Comparison of ENCODE assay signal across 22 mouse cellular contexts in the genomic region with DNA sequence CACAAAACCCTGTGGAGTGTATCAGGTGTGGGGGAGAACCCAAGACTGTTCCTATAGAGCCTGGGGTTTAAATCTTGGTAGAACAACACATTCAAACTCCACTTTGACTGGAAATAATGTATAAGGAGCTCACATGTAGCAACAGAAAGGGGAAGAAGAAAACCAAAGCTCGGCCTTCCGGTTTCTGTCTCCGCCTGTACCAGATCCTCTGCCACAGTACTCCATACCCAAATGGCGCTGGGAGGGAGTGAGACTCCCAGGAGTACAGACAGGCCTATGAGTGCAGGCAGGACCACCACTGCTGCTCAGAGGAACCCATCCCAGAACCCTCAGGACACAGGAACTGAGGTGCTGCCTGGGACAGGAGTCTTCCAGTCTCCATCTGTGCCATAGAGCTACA. TPM values are rescaled to one million over a fixed set of nuclear protein-coding genes. Genes with fewer than 3 reads are reported as not detected.
A peak's percentile ranks its signal among the peaks of the same experiment; 100 is the strongest.
DNase-seq lines count a peak whose midpoint lies in the region; ATAC-seq lines count a peak whose summit lies in the region.
"Had no signal": no experiment of that assay in that cellular context is flagged by ENCODE, and none has a peak within 500 bp of the region (broad histone marks: within the 10 kb centered on the region; RNA-seq: fewer than 3 reads in every experiment).

No protein-coding gene starts in this region.

- H3K4me3 ChIP-seq in midbrain, embryonic 16.5 days (ENCODE audit: low read depth, low read length), result no peak overlapping the region
- H3K4me3 ChIP-seq: embryonic facial prominence, embryonic 10.5 days; embryonic facial prominence, embryonic 12.5 days; forebrain, embryonic 12.5 days; forebrain, embryonic 15.5 days had no signal

- no peak overlapping the region for H3K9ac ChIP-seq in midbrain, embryonic 16.5 days (ENCODE audit: low read depth, low read length)
- H3K9ac ChIP-seq: embryonic facial prominence, embryonic 12.5 days; forebrain, embryonic 12.5 days; forebrain, embryonic 15.5 days; forebrain, postnatal 0 days had no signal

- H3K27me3 ChIP-seq in midbrain, embryonic 16.5 days (ENCODE audit: control insufficient read depth, insufficient read depth, low read depth, low read length), result no peaks in the 10 kb centered on the region
- H3K27me3 ChIP-seq: embryonic facial prominence, embryonic 12.5 days; forebrain, embryonic 12.5 days; forebrain, embryonic 15.5 days had no signal

- peak; percentile 15 for DNase-seq in lung, postnatal 36 days
- no peak for DNase-seq in lung, postnatal 4 days
- DNase-seq in cerebellum, postnatal 10 days, result no peak
- DNase-seq: adrenal gland, adult 2 months; adrenal gland, postnatal 10 days; adrenal gland, postnatal 25 days; cerebellum, adult 11-12 months; cerebellum, adult 2 months; cerebellum, adult 9-10 months; cerebellum, postnatal 14 days; cerebellum, postnatal 36 days; forebrain, postnatal 0 days had no signal

- no peaks in the 10 kb centered on the region for H3K4me1 ChIP-seq in midbrain, embryonic 16.5 days (ENCODE audit: control insufficient read depth, insufficient read depth, low read length)
- H3K4me1 ChIP-seq: embryonic facial prominence, embryonic 10.5 days; embryonic facial prominence, embryonic 12.5 days; forebrain, embryonic 12.5 days; forebrain, embryonic 15.5 days had no signal

- H3K27ac ChIP-seq in midbrain, embryonic 16.5 days (ENCODE audit: low read length), result no peak overlapping the region
- H3K27ac ChIP-seq: embryonic facial prominence, embryonic 10.5 days; embryonic facial prominence, embryonic 12.5 days; forebrain, embryonic 12.5 days; forebrain, embryonic 15.5 days had no signal

- H3K36me3 ChIP-seq in midbrain, embryonic 16.5 days (ENCODE audit: control insufficient read depth, insufficient read depth, low read length), result no peaks in the 10 kb centered on the region
- H3K36me3 ChIP-seq: embryonic facial prominence, embryonic 10.5 days; embryonic facial prominence, embryonic 12.5 days; forebrain, embryonic 12.5 days; forebrain, embryonic 15.5 days had no signal

- ATAC-seq in common myeloid progenitor, adult 5-6 weeks (replicated peaks; ENCODE audit: low read depth, poor library complexity, severe bottlenecking), result 0 out of 2 replicates have a peak, but pooled peaks have one; percentile 15
- ATAC-seq in megakaryocyte, adult 5-6 weeks (ENCODE audit: poor library complexity, severe bottlenecking), result peak; percentile 83
- peak; percentile 73; the same call in 1 of the 2 replicates for ATAC-seq in monocyte, adult 5-6 weeks (replicated peaks; ENCODE audit: insufficient number of reproducible peaks, low FRiP score, low TSS enrichment, poor library complexity, severe bottlenecking)
- ATAC-seq in midbrain, embryonic 16.5 days, result no peak
- no peak for ATAC-seq in frontal cortex, adult (ENCODE audit: low TSS enrichment)
- ATAC-seq: forebrain, embryonic 15.5 days; forebrain, postnatal 0 days had no signal

- WGBS in midbrain, embryonic 16.5 days, result 88% methylated on average over 4 of the region's 4 CpGs

- H3K9me3 ChIP-seq in midbrain, embryonic 16.5 days (replicated peaks; ENCODE audit: control insufficient read depth, low read length, poor library complexity, severe bottlenecking), result no peaks in the 10 kb centered on the region
- H3K9me3 ChIP-seq: embryonic facial prominence, embryonic 10.5 days; embryonic facial prominence, embryonic 12.5 days; forebrain, embryonic 12.5 days; forebrain, embryonic 15.5 days had no signal

- H3K4me2 ChIP-seq in midbrain, embryonic 16.5 days (ENCODE audit: low read length), result no peak overlapping the region
- H3K4me2 ChIP-seq: embryonic facial prominence, embryonic 12.5 days; forebrain, embryonic 12.5 days; forebrain, embryonic 15.5 days had no signal

RNA-seq across cellular contexts. Expression of gene Tlr2, which starts 17.8 kb away (rescaled TPM):
- 8.4 and 10.0 TPM in 2 replicates for total RNA-seq in common myeloid progenitor, adult 5-6 weeks (2017)
- total RNA-seq in megakaryocyte, adult 5-6 weeks (2015), result 48.9 and 62.5 TPM in 2 replicates
- total RNA-seq in megakaryocyte, adult 5-6 weeks (2017), result 48.9 and 57.0 TPM in 2 replicates
- total RNA-seq in monocyte, adult 5-6 weeks (2017), result 53.4 to 73.6 TPM (median 59.8 TPM) in 3 replicates
- polyA plus RNA-seq in midbrain, embryonic 16.5 days (2015; fragmentation: Nextera tagmentation; extraction: Ambion mirVana), result 0.88 TPM in 2 replicates
- total RNA-seq: MEL had no signal

RNA-seq across cellular contexts. Expression of gene Sfrp2, which starts 57.7 kb away (rescaled TPM):
- total RNA-seq in common myeloid progenitor, adult 5-6 weeks (2017), result not detected in 2 replicates
- total RNA-seq in megakaryocyte, adult 5-6 weeks (2015), result not detected in 2 replicates
- total RNA-seq in megakaryocyte, adult 5-6 weeks (2017), result not detected in 2 replicates
- total RNA-seq in monocyte, adult 5-6 weeks (2017), result not detected in 3 replicates
- 37.8 and 46.7 TPM in 2 replicates for polyA plus RNA-seq in midbrain, embryonic 16.5 days (2015; fragmentation: Nextera tagmentation; extraction: Ambion mirVana)
- total RNA-seq: MEL had no signal

Comparison
In these comparisons a context has a peak if more than half of its experiments do, and no peak if none do; other contexts are left out.
1. ATAC-seq: peak in common myeloid progenitor, adult 5-6 weeks (single experiment), megakaryocyte, adult 5-6 weeks (single experiment) and monocyte, adult 5-6 weeks (single experiment); none in midbrain, embryonic 16.5 days (single experiment) and frontal cortex, adult (single experiment).